Mouse (Mus musculus): Measurements from ENCODE around the gene Prdm1.

The Prdm1 gene

DNA sequence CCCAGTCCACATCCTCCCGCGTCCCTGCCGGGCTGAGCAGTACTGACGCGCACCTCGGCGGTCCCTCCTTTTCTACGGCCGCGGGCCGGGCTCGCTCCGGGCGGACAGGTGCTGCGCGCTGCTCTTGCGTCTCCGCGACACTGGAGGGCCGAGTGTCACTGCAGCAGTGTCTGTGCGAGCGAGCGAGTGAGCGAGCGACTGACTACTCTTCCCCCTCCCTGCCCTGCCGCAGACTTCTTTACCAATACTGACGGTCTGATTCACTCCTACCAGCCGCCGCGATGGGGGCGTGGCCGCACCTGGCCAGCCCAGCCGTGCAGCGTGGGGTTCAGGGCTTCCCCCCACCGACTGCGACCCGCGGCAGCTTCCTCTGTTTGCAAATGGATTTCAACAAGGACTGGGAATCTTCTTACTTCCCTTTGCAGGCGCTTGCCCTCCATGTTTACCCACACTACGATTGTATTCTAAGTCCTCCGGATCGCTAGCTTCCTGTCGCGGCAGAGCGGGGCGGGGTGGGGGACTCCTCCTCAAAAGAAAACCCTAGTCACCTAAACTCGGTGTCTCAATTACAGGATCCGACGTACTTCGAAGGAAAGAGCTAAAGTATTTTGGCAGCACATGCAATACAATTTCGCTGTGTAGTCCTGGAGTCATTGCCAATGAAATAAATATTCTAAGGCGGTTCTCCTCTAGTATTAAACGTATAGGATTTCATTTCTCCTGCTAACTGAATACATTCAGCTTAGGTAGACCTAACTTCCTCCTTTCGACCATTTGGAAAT, 69.6 kb downstream of the Prdm1 start:
- intact Hi-C loops (cut with DNase I), result loop anchor here (5.0 to 10.0 kb wide), 4 partner anchors 69 to 589 kb away; partner anchors contain the start of gene Prdm1

DNA sequence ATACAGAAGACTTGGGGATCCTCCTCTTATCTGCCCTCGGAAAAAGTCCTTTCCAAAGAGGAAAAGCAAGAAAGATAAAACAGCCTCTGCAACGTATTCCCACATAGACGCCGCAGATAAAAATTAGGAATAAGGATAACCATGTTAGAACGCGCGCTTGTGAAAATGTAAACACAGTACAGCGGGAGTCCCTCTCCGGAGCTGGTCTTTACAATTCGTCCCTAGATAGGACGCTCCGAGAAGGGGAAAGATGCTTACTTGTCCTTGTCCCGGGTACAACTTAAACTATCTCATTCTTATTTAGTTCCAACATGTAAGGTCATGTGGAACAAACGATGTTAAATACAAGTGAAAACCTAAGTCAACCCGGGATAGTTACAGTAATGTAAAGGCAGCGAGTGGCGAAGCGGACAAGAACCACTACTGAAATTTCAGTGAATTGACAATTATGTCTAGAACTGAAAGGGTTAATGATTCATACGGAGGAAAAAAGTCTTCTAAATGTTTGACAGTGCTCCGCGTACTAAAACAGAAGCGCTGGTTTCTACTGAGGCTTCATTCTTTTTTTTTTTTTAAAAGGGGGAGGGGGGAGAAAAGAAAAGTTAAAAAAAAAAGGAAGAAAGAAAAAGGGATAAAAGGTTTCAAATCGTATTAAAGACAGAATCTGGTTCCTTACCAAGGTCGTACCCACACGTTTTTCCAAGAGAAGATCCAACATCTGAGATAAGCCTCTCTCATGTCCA, 70.3 kb downstream of the Prdm1 start:
- intact Hi-C loops (cut with DNase I), result loop anchor here (5.0 to 10.0 kb wide), 4 partner anchors 69 to 589 kb away; partner anchors contain the start of gene Prdm1

DNA sequence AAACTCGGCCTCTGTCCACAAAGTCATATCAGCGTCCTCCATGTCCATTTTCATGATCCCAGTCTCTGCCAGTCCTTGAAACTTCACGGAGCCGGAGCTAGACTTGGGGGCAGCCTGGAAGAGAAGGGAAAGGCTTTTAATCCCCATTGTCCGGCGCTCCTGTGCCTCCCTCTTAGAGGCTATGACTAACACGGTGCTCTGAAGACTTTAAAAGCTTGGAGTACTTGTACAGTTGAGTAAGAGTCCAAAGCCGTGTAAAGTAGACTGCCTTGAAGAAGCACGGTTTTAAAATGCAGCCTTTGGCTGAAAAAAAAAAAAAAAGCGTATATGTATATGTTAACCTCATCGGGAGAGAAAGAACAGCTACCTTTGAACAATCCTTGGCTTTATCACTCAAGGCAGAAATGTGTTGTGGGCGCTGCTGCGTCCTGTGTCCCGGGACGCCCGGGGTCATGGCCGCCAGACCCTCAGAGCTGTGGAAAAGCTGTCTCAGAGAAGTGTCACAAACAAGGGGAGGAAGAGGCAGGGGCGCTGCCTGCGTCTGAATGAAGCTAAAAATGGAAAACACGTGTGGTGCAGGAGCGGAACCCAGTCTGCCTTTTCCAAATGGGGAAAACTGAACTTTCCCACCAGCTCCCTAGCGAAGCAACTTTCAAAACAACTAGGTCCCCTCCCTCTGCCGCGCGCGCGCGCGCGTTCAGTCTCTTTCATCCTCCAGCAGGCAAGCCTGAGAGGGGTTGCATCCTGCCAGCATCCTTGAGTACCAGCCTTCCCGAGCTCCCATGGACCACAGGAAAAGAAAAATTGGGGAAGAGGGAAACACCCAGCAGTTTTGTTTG, 71.3 kb downstream of the Prdm1 start:
- intact Hi-C loops (cut with DNase I), result loop anchor here (5.0 to 10.0 kb wide), 4 partner anchors 70 to 590 kb away; partner anchors contain the start of gene Prdm1

DNA sequence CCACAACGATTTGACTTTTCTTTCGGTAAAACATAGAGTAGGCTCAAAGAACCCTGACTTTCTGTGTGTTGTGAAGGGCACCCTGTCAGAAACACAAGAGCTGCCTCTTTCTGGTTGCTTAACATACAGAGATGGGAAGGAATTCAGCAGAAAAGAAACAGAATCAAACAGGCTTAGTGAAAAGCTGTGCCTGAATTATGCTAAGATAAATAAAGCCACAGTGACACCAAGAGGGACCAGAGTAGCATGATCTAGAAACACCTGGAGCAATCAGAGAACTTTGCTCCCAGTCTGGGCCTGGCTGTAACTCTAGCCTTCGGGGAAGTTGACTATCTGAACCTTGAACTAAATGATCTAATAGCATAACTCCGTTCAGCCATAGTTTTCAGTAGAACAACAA, 73.5 kb downstream of the Prdm1 start:
- intact Hi-C loops (cut with DNase I), result loop anchor here (2.0 to 10.0 kb wide), 5 partner anchors 73 to 593 kb away; partner anchors contain the start of gene Prdm1

DNA sequence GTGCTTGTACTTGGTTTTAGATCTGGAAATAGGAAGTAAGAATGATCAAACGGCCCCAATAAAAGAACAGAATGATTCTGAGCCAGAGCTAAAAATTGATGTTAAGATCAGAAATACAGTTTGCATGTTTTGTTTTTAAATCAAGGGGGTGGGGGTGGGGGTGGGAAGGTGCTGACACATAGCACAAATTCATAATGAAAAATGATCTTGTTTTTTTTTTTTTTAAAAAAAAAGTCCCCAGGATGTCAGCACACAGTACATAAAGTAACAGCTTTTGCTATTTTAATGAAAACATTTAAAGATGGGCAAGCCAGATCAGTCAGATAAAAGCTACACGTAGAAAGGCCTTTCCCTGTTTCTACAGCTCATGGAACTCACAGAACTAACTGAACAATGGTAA, 74.2 kb downstream of the Prdm1 start:
- intact Hi-C loops (cut with DNase I), result loop anchor here (2.0 to 10.0 kb wide), 2 partner anchors 129 to 163 kb away; no protein-coding TSS in a partner anchor

DNA sequence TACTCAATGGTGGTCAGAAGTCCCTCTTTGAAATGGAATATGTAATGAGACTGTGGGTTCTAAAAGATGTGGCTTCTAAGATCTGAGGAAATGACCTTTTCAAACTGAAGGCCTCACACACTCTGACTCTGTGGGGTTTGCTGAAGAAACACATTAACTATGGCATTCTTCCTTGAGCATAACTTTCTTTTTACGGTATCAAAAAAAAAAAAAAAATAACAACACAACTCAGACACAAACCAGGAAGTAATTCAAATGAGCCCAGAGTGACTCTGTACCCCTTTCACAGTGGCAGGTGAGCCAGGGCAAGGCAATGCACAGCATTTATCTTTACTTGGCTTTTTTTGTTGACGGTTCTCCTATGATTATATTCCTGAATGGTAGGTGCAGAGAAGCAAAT, 77.5 kb downstream of the Prdm1 start:
- intact Hi-C loops (cut with DNase I), result loop anchor here (10.0 kb wide), 1 partner anchor 126 kb away; no protein-coding TSS in a partner anchor

DNA sequence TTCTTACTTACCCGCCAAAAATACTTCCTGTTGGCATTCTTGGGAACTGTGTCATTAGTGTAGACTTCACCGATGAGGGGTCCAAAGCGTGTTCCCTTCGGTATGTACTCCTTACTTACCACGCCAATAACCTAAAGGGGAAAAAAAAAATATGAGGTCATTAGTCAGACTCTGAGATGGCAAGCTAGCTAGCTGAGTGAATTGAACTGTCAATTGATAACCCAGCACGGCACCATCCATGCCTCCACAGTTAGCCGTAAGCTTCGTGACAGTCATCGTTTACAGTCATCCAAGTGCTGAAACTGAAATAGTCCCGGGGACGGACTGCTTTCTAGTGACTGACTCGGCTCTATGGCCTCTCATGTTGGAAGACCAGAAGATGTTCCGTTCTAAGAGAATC, 78.2 kb downstream of the Prdm1 start:
- intact Hi-C loops (cut with DNase I), result loop anchor here (10.0 kb wide), 1 partner anchor 125 kb away; no protein-coding TSS in a partner anchor

DNA sequence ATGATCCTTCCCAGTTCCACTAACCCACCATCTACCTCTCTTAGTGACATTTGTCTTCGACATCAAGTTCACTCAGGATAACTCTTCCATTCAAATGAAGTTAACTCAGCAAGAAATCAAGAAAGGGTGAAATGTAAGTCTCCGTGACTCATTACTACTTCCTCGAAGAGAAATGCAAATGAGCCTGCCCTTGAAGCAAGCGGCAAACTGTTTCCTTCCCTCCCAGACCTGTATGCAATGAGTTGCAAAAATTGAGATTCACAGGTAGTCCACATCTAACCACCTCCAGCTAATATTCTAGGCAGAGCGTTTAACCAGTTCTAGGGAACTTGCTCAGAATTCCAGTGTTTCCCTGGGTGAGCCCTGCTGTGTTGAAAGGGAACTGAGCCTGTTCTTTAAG, 78.6 kb downstream of the Prdm1 start:
- intact Hi-C loops (cut with DNase I), result loop anchor here (10.0 kb wide), 1 partner anchor 125 kb away; no protein-coding TSS in a partner anchor

DNA sequence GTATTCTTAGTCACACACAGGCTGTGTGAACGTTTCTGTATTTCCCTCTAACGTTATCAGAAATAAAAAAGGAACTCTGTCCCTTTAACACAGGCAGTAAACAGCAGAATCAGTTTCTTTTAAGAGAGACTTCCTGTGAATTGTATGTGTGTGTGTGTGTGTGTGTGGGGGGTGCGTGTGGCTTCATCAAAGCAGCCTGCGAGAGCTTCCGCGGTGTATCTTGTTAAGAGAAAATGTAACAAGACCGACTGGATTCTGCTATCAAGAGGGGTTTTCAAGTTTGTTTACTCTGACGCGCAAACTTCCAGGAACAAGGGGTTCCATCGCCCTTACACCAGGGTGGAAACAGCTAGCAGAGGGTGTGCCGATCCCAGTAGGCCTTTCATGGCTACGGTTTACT, 80.1 kb downstream of the Prdm1 start:
- intact Hi-C loops (cut with DNase I), result no loop called here

DNA sequence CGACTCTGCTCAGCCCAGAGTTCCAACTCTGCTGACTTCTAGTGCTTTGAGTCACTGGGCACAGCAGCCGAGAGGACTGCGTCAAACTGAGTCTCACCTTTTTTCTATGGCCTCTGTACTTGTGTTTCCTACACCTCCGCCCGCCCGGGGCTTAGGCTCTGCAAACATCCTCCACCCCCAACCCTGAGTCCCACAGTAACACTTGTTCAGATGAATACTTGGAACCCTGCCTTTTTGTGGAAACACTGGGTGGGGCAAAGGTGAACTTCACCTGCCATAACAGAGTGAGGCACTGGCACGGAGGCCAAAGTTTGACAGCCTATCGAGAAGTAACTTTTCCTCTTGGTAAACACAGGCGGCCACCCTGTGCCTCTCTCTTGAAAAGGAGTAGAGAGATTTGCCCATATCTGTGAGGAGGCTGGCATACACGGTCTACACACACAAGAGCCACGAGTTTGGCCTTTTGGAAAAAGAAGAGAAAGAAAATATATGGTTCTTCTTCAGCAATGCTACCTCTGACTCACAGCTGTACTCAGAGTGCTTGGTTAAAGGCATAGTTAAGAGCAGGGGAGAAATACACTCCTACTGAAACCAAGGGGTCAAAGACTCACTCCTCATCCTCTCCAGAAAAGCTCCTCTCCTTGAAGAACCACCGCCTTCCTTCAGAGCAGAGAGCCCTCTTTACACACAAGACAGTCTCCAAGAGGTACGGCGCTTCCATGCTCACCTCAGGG, 80.7 kb downstream of the Prdm1 start:
- intact Hi-C loops (cut with DNase I), result no loop called here

DNA sequence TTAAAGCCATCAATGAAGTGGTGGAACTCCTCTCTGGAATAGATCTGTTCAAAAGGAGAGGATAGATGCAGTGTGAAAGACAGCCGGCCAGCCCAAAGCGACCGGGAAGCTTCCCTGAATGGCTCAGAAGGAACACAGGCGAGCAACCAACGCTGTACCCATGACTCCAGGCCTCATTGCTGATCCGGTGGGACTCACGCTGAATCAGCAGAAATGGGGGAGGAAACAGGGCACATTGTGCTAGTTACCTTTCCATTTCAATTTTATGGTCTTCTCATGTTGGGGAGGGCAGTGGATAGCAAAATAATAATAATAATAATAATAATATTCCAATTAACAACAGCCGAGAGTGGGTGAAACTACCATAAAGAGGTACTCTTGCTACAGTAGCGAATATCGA, 81.3 kb downstream of the Prdm1 start:
- intact Hi-C loops (cut with DNase I), result no loop called here

DNA sequence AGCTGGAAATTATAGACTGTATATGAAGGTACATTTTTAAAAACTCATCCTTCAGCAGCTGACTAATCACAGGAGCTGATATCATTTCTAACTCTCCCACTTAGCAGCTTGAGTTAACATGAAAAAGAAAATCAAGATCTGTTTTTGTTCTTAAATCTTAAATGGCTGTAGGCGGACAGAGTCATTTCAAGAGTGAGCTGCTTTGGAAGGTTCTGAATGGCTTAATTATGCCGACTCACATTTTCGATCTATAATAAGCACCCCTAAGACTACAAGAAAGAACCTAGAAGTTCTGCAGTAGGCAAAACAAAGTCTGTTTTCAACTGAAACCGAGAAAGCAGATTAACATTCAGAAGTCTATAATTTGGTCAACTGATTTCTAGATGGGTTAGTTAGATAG, 83.9 kb downstream of the Prdm1 start:
- intact Hi-C loops (cut with DNase I), result no loop called here

DNA sequence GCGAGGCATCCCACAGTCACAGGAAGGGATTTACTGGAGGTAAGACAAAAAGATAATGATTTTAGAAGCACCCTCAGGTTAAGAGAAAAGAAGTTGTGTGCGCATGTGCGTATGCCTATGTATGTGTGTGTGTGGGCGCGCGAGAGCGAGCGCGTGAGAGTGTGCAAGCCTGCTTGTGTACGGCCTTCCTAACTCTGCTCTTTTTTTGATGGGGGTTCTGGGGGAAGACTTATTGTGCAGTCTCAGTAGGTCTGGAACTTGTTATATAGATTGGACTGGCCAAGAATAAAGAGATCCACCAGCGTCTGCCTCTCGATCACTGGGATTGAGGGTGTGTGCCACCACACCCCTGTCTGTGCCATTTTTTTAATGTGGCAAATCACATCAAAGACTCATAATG, 84.6 kb downstream of the Prdm1 start:
- intact Hi-C loops (cut with DNase I), result no loop called here

DNA sequence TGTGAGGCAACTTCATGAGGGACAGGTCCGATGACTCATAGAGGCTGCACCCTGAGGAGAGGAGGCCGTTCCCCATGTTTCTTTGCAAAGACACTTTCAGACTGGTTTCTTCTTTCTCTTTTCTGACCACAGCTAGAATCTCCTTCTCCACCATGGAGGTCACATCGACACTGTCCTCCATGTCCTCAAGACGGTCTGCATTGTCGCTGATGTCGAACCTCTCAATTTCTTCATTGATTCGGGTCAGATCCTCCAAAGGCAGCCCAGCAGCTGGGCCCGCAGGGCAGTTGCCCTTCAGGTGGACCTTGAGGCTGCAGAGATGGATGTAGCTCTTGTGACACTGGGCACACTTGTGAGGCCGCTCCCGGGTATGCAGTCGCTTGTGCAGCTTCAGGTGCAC, 88.6 kb downstream of the Prdm1 start:
- intact Hi-C loops (cut with DNase I), result no loop called here

DNA sequence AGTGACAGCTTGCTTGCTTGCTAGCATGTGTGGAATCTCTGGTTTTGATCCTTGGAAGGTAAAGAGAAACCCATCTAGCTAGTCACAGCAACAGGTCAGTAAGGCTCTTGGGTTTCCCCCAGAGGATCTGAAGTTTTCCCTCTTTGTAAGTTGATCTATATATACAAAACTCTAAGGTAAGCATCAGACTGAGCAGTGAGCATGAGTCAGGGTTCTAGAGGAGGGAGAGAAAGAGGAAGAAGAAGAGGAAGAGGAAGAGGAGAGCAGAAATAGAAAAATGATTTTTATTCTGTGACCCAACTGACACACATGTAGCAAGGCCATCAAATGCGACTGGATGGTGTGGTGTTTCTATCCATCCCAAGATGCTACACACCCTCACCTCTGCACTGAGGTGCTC, 90.7 kb downstream of the Prdm1 start:
- intact Hi-C loops (cut with DNase I), result no loop called here

DNA sequence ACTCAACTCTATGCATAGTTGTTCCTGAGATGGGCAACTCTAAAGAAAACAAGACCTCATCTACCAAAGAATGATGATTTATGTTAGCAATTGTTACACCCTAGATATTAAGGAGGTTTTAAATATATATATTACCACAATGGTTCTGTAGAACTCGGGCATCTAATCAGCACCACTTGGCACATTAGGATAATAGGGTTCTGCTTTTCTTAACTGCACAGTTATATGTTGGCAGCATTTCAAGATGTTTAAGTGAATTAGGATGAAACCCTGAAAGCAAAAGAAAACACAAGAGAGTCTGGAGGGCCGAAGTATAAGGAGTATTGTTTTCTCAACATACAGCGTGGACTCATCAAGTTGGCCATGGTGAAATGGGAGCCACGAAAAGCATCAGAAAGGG, 92.3 kb downstream of the Prdm1 start:
- intact Hi-C loops (cut with DNase I), result no loop called here

DNA sequence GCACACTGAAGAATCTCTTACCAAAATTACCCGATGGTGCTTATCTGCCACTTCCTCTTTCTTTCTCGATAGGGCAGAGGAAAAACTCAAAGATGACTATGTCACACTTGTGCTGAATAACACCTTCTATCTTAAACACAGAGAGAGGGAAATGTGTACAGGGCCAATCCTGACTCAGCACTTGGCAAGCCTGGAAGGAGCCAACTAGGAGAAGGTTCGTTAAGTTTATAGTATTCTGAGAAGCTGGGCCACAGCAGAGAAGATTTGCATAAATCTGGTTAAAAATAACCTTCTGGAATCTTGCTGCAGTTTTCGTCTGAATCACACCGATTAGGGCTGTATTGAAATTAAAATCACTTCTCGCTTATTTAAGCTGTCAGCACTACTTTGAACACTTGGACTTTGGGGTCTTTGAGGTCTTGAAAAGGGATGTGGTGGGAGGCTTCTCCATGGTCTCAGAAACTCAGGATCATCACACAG, 93.6 kb downstream of the Prdm1 start:
- intact Hi-C loops (cut with DNase I), result no loop called here

DNA sequence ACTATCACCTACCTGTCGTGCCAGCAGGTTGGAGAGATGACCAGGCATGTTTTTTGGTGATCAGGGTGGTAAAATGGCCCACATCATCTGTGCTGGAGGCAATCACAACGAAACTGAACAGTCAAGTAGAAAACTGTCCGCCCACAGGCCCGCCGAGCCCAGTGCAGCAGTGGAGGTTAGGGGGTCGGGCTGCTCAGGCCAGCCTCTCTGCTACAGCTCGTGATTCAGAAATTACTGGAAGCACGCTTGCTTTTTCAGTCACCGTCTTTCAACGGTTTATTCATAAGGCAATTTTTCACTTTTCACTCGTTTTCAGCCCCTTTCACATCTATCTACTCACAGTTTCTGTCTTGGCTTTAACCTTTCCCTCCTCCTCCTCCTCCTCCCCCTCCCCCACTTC, 96.1 kb downstream of the Prdm1 start:
- intact Hi-C loops (cut with DNase I), result no loop called here

DNA sequence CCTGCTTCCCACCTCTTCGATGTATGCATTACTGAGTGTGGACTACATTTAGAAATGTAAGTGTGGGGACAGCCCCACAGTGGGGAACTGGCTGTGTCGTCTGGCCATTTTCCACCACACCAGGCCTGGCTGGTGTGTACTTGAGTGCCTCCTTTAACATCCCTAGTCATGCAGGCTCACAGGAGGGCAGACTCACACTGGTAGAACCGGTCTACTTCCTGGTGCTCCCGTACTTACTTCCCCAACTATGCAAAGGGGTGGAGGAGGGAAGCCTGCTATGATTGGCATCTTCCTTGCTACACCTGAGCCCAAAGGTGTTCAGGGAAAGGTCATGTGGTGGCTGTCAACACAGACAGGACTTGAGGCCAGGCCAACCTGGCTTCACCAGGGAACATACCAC, 96.6 kb downstream of the Prdm1 start:
- intact Hi-C loops (cut with DNase I), result no loop called here

DNA sequence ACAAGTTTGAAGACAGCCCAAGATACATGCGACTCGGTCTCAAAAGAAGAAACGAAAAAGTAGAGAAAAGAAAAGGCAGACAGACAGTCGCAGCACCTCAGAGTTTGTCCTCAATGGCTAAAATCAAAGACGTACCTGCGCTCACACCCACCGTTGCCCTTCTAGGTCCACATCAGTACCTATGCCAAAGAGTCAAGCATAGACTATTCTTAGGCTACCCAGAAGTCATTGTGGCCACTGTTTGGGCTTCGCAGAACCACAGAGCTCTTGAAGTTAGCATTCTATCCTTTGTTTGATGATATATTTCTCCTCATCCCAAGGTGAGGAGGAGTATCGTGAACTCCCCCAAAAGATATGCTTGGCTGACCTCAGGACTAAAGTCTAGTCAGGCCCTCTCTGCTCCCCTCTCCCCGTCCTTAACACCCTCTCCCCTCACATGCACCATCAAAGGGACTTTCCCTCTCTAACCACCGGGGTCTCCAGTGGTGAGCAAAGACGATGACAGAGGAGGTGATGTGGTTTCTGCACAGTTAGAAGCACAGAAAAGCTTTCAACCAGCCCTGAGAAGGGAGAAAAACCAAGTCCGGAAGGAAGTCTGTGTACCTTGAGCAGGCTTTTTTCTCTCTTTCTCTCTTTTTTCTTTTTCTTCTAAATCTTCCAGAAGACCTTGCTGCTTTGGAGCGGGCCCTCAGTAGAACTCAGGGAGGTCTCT, 99.0 kb downstream of the Prdm1 start:
- intact Hi-C loops (cut with DNase I), result no loop called here

Measured in adrenal gland (tissue).